Mouse (Mus musculus) ES-E14 (cell line): ENCODE measurements around the gene Pdcd4.

Experiments
- CHD2 ChIP-seq: IDR thresholded peaks from 2 replicates; pipeline ENCODE4 v1.6.1; 2014; ENCODE audit warnings: mild to moderate bottlenecking, low read depth, low read length, inconsistent platforms
- HCFC1 ChIP-seq: IDR thresholded peaks from 2 replicates; pipeline ENCODE4 v1.6.1; 2012; ENCODE audit warnings: low read length, inconsistent platforms, borderline replicate concordance; ENCODE audit not compliant: insufficient read depth
- MAFK ChIP-seq: IDR thresholded peaks from 2 replicates; pipeline ENCODE4 v1.6.1; 2014; ENCODE audit warnings: mild to moderate bottlenecking, low read depth, low read length, inconsistent platforms; ENCODE audit not compliant: insufficient read depth
- ZC3H11A ChIP-seq: IDR thresholded peaks from 2 replicates; pipeline ENCODE4 v1.6.1; 2012; ENCODE audit warnings: low read depth, mild to moderate bottlenecking, inconsistent platforms, low read length, borderline replicate concordance
- ZNF384 ChIP-seq: IDR thresholded peaks from 2 replicates; pipeline ENCODE4 v1.6.1; 2012; ENCODE audit warnings: low read depth, low read length, inconsistent platforms

- TF ChIP-seq ZNF384, result no peak
- no peak for TF ChIP-seq CHD2
- TF ChIP-seq HCFC1, result no peak
- no peak for TF ChIP-seq ZC3H11A
- TF ChIP-seq MAFK, result no peak
Observed at GRCm38 (mm10) chr19:53941139-53941538, 49.1 kb downstream of the Pdcd4 start.
